Mouse (Mus musculus): ENCODE measurements around the gene Cyb5b. TPM values are rescaled to one million over a fixed set of nuclear protein-coding genes. Genes with fewer than 3 reads are reported as not detected.
A peak's percentile ranks its signal among the peaks of the same experiment; 100 is the strongest.

Cyb5b gene
- total and polyA plus RNA-seq, 2 experiments from 2014 or later = 81.6 to 89.5 TPM

DNA sequence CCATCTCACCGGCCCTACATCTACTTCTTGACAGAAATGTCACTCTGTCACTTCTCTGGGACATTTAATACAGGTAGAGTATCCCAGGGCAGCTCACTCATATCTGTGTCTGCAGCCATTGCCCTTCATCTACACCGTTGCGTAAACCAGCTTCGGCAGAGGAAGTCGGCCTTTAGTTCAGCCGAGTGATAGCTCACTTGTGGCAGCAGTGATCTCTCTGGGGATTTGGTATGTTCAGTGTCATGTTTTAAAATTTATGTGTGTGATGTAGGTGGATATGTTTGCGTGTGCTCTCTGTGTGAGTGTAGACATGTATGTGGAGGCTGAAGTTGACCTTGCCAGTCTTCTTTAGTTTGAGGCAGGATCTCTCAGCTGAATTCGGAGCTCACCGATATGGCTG is 15.3 kb downstream of the Cyb5b start:
- DNase-seq (ENCODE audit: low spot score) (no peak), ATAC-seq (no peak)
- Histone ChIP-seq H3K4me2 (ENCODE audit: low read depth, low read length) (no peak overlapping the region), H3K27me3 (ENCODE audit: insufficient read depth, low read length) (no peaks in the 10 kb centered on the region), H3K27ac (no peak overlapping the region), H3K36me3 (ENCODE audit: insufficient read depth, low read length) (peaks cover 9% of the 10 kb centered on the region; the same call in 1 of the 2 replicates), H3K9me3 (ENCODE audit: low read length) (no peaks in the 10 kb centered on the region), H3K4me3 (ENCODE audit: low read length) (no peak overlapping the region), H3K9ac (replicated peaks; ENCODE audit: low read length) (no peak overlapping the region), H3K4me1 (ENCODE audit: insufficient read depth, low read length) (no peaks in the 10 kb centered on the region)
- WGBS = 94% methylated on average over 9 of the region's 9 CpGs
- no peak for TF ChIP-seq CTCF (IDR thresholded peaks at IDR 0.05; ENCODE audit: low read depth)

DNA sequence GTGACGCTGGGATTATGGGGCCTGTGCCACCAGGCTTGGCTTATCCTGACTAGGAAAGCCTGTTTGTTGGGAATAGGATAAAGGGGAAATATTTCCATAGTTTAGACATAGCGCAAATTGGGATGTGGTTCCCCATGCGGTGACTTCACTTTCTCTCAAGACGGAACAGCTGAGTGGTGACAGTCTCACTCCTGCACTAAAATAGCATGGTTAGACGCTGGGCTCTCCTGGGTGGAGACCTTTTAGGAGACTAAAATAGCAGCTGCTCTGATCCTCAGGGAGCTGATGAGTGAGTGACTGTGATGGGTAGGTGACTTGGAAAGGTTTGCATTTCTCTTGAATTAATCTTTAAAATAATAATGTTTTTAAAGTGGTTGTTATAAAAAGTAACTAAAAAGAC is 17.4 kb downstream of the Cyb5b start:
- no peak overlapping the region for H3K4me2 ChIP-seq (ENCODE audit: low read depth, low read length)
- H3K9ac ChIP-seq (replicated peaks; ENCODE audit: low read length) = no peak overlapping the region
- H3K36me3 ChIP-seq (ENCODE audit: insufficient read depth, low read length) = peaks cover 17% of the 10 kb centered on the region
- H3K27ac ChIP-seq = no peak overlapping the region
- 83% methylated on average over 5 of the region's 5 CpGs for WGBS
- no peak for ATAC-seq
- no peaks in the 10 kb centered on the region for H3K27me3 ChIP-seq (ENCODE audit: insufficient read depth, low read length)
- no peak overlapping the region for H3K4me3 ChIP-seq (ENCODE audit: low read length)
- H3K9me3 ChIP-seq (ENCODE audit: low read length) = no peaks in the 10 kb centered on the region
- no peak for TF ChIP-seq CTCF (IDR thresholded peaks at IDR 0.05; ENCODE audit: low read depth)
- H3K4me1 ChIP-seq (ENCODE audit: insufficient read depth, low read length) = no peaks in the 10 kb centered on the region
- no peak for DNase-seq (ENCODE audit: low spot score)

DNA sequence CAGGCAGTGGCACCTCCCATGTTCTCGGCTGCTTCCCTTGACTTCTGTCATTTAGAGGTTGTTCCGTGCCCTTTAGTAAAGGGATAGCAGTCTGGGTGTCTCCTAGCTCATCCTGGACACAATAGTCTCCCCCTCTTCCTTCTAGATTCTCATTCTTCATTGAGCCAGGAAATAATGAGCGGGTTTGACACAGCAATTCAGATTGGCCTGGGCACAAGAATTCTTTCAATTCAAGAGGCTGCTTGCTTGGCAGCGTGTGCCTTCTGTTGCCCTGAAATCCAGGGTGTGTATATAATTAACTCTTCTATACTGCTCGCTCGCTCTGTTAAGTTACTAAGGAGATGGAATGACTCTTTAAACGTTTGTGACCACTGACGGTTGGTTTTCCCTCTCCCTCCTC is 21.7 kb downstream of the Cyb5b start:
- Histone ChIP-seq H3K36me3 (ENCODE audit: insufficient read depth, low read length) (peaks cover 27% of the 10 kb centered on the region), H3K27me3 (ENCODE audit: insufficient read depth, low read length) (no peaks in the 10 kb centered on the region), H3K9ac (replicated peaks; ENCODE audit: low read length) (no peak overlapping the region), H3K4me2 (ENCODE audit: low read depth, low read length) (no peak overlapping the region), H3K9me3 (ENCODE audit: low read length) (no peaks in the 10 kb centered on the region), H3K4me1 (ENCODE audit: insufficient read depth, low read length) (no peaks in the 10 kb centered on the region), H3K4me3 (ENCODE audit: low read length) (no peak overlapping the region), H3K27ac (0 out of 2 replicates have a peak overlapping the region, but pooled peaks have one; percentile 49)
- DNase-seq (ENCODE audit: low spot score) = peak; percentile 64
- 35% methylated on average over 8 of the region's 8 CpGs for WGBS
- ATAC-seq = peak; percentile 81
- no peak for TF ChIP-seq CTCF (IDR thresholded peaks at IDR 0.05; ENCODE audit: low read depth)

DNA sequence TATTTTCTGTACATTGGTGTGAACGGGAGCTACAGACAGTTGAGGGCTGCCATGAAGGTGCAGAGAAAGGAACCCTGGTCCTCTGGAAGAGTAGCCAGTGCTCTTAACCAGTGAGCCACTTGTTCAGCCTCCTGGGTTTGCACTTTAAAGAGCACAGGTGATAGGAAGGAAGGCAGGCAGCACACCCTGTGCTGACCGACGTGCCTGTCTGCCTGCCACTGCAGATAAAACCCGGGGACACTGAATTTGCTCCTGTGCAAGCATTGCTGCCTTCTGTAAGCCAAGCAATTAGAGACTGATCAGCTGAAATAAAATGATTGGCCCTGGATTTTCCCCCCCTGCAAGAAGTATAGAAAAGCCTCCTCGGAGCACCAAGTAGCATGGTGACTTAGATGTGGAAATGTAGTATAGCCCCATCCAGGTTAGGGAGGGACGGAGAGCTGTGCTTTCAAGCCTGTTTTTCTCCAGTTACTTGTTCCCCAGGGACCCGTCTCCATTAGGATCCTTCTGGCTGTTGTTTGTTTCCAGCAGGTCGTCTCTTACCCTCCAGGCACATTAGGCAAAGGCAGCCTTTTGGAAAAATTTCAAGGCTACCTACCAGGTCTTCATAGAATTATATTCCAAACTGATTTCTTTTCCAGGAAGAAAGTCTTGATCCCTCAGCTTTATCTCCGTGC is 22.7 kb downstream of the Cyb5b start:
- TF ChIP-seq CTCF (IDR thresholded peaks at IDR 0.05; ENCODE audit: low read depth) = no peak
- H3K9ac ChIP-seq (replicated peaks; ENCODE audit: low read length) = no peak overlapping the region

DNA sequence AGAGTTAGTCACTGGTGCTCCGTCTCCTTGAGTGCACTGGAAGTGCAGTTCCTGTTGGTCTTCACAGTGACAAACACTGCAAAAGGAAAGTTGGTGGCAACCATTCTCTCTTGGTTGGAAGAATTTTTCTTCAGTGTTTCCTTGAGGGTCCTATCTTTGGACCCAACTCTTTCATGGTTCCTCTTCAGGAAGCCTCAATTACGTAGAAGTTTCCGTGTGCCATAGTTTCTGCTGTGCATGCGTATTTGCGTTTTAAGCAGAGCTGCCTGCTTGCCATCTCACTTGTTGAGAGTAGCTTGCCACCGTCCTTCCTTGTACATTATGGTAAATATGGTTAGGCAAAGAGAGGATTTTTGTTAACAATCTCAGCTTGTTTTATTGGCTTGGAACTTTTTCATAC is 30.7 kb downstream of the Cyb5b start:
- TF ChIP-seq CTCF (IDR thresholded peaks at IDR 0.05; ENCODE audit: low read depth) = no peak
- 95% methylated on average over 6 of the region's 6 CpGs for WGBS
- no peak for ATAC-seq
- H3K27me3 ChIP-seq (ENCODE audit: insufficient read depth, low read length) = no peaks in the 10 kb centered on the region
- 0 out of 2 replicates have a peak, but pooled peaks cover 3% of the 10 kb centered on the region for H3K9me3 ChIP-seq (ENCODE audit: low read length)
- H3K36me3 ChIP-seq (ENCODE audit: insufficient read depth, low read length) = peaks cover 77% of the 10 kb centered on the region
- H3K4me3 ChIP-seq (ENCODE audit: low read length) = no peak overlapping the region
- no peak overlapping the region for H3K4me2 ChIP-seq (ENCODE audit: low read depth, low read length)
- no peaks in the 10 kb centered on the region for H3K4me1 ChIP-seq (ENCODE audit: insufficient read depth, low read length)
- no peak overlapping the region for H3K27ac ChIP-seq
- no peak overlapping the region for H3K9ac ChIP-seq (replicated peaks; ENCODE audit: low read length)
- no peak for DNase-seq (ENCODE audit: low spot score)

More for the DNA sequence above, 22.7 kb downstream of the Cyb5b start:
- Histone ChIP-seq H3K4me3 (ENCODE audit: low read length) (no peak overlapping the region), H3K36me3 (ENCODE audit: insufficient read depth, low read length) (peaks cover 36% of the 10 kb centered on the region), H3K4me2 (ENCODE audit: low read depth, low read length) (no peak overlapping the region), H3K27me3 (ENCODE audit: insufficient read depth, low read length) (no peaks in the 10 kb centered on the region), H3K9me3 (ENCODE audit: low read length) (no peaks in the 10 kb centered on the region), H3K27ac (0 out of 2 replicates have a peak overlapping the region, but pooled peaks have one; percentile 11), H3K4me1 (ENCODE audit: insufficient read depth, low read length) (no peaks in the 10 kb centered on the region)
- ATAC-seq (no peak), DNase-seq (ENCODE audit: low spot score) (peak; percentile 33)
- WGBS = 59% methylated on average over 9 of the region's 9 CpGs

DNA sequence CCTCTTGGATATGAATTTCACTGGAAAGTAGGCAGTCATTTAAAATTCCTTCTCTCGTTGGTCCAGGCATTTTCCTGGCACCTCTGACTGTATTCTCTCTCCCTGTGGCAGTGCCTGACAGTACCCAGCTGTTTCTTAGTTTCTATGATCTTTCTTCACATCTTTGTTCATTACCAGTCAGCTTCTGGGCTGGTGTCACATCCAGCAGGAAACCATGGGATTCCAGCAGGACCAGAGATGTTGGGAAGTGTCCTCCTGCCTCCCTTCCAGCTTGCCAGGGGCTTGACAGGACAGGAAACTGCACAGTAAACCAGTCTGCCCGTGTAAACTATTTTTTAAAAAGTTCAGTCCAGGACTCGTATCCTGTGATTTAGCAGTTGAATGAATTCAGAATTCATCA is 34.6 kb downstream of the Cyb5b start:
- Histone ChIP-seq H3K4me2 (ENCODE audit: low read depth, low read length) (no peak overlapping the region), H3K27me3 (ENCODE audit: insufficient read depth, low read length) (no peaks in the 10 kb centered on the region), H3K9me3 (ENCODE audit: low read length) (no peaks in the 10 kb centered on the region), H3K9ac (replicated peaks; ENCODE audit: low read length) (no peak overlapping the region), H3K36me3 (ENCODE audit: insufficient read depth, low read length) (peaks cover 44% of the 10 kb centered on the region), H3K4me1 (ENCODE audit: insufficient read depth, low read length) (no peaks in the 10 kb centered on the region), H3K27ac (no peak overlapping the region), H3K4me3 (ENCODE audit: low read length) (no peak overlapping the region)
- TF ChIP-seq CTCF (IDR thresholded peaks at IDR 0.05; ENCODE audit: low read depth) = no peak
- DNase-seq (ENCODE audit: low spot score) (no peak), ATAC-seq (no peak)
- 73% methylated on average over 3 of the region's 3 CpGs for WGBS

DNA sequence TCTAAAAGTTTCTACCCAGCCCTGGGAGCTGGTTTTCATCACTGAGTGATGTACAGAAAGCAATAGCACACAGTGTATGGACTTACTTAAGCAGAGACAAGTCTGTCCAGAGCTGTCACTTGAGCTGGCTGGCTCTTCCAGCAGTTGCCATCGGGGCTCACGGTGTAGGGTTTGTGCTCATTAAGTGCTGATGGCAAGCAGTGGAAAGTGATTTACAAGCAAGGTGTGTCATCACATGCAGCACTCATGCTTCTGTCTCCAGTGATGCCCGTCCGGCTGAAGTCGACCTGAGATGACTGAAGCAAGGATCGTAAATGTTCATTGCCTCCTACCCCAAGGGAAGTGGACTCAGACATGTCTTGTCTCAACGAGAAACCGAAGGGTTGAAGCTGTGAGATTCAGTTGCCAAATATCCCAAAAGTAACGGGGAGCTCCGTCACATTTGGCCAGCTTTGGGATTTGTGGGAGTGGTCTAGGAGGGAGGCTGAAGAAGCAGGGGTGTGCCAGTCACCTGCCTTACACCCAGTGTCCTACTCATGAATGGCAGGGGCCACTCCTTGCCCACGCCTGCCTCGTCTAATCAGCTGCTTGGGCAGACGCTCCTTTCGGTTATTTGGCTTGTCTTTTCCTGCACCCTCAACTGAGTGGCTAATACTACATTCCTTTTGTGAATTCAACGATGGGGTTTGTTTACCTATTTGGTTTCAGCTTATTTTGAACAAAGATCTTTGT is 36.4 kb downstream of the Cyb5b start:
- H3K4me3 ChIP-seq (ENCODE audit: low read length) = no peak overlapping the region

More for the DNA sequence above, 36.4 kb downstream of the Cyb5b start:
- Histone ChIP-seq H3K9ac (replicated peaks; ENCODE audit: low read length) (no peak overlapping the region), H3K27ac (no peak overlapping the region), H3K36me3 (ENCODE audit: insufficient read depth, low read length) (peaks cover 31% of the 10 kb centered on the region), H3K9me3 (ENCODE audit: low read length) (no peaks in the 10 kb centered on the region), H3K4me1 (ENCODE audit: insufficient read depth, low read length) (no peaks in the 10 kb centered on the region), H3K4me2 (ENCODE audit: low read depth, low read length) (no peak overlapping the region), H3K27me3 (ENCODE audit: insufficient read depth, low read length) (no peaks in the 10 kb centered on the region)
- no peak for TF ChIP-seq CTCF (IDR thresholded peaks at IDR 0.05; ENCODE audit: low read depth)
- WGBS = 84% methylated on average over 15 of the region's 15 CpGs
- ATAC-seq = no peak
- no peak for DNase-seq (ENCODE audit: low spot score)
